Mouse (Mus musculus) kidney, postnatal 0 days (tissue): ENCODE data around the gene Wwp2. TPM values are rescaled to one million over a fixed set of nuclear protein-coding genes. Genes with fewer than 3 reads are reported as not detected.

ENCODE experiments used
- ATAC-seq: fragments of 200-750 bp; cut with Nextera tagmentation; replicated peaks from 2 replicates; pipeline ENCODE4 v1.8.0; 2017; ENCODE audit warnings: low read depth, moderate number of reproducible peaks, moderate TSS enrichment, moderate library complexity; ENCODE audit not compliant: low FRiP score
- DNase-seq: peaks from one replicate; pipeline ENCODE4 v3.0.0-alpha.2; 2016; ENCODE audit warnings: low spot score
- H3K27ac ChIP-seq: fragments of 300-500 bp; sonication (generic); 2 replicates; pipeline ENCODE4 v1.5.1; 2014; ENCODE audit warnings: mild to moderate bottlenecking
- H3K27me3 ChIP-seq: fragments of 300-500 bp; sonication (generic); 2 replicates; pipeline ENCODE4 v1.6.1; 2014; ENCODE audit warnings: low read length, mixed read lengths; ENCODE audit not compliant: insufficient read depth
- H3K36me3 ChIP-seq: fragments of 300-500 bp; sonication (generic); 2 replicates; pipeline ENCODE4 v1.6.1; 2014; ENCODE audit warnings: low read length, mixed read lengths; ENCODE audit not compliant: insufficient read depth
- H3K4me1 ChIP-seq: fragments of 300-500 bp; sonication (generic); replicated peaks from 2 replicates; pipeline ENCODE4 v1.6.1; 2014; ENCODE audit warnings: antibody characterized with exemption, low read length, mixed read lengths; ENCODE audit not compliant: insufficient read depth
- H3K4me2 ChIP-seq: fragments of 300-500 bp; sonication (generic); 2 replicates; pipeline ENCODE4 v1.6.1; 2014; ENCODE audit warnings: mild to moderate bottlenecking, low read length, moderate library complexity, mixed read lengths
- H3K4me3 ChIP-seq: fragments of 300-500 bp; sonication (generic); replicated peaks from 2 replicates; pipeline ENCODE4 v1.5.1; 2014; ENCODE audit warnings: low read depth, low read length
- H3K9ac ChIP-seq: fragments of 300-500 bp; sonication (generic); 2 replicates; pipeline ENCODE4 v1.6.1; 2014; ENCODE audit warnings: low read depth, low read length
- H3K9me3 ChIP-seq: fragments of 300-500 bp; sonication (generic); replicated peaks from 2 replicates; pipeline ENCODE4 v1.6.1; 2016; ENCODE audit warnings: low read length, inconsistent platforms, mixed read lengths
- CTCF ChIP-seq: IDR thresholded peaks from 2 replicates; pipeline ENCODE4 v1.5.1; 2016; ENCODE audit warnings: antibody characterized with exemption, low read depth, mild to moderate bottlenecking, moderate library complexity
- WGBS: fragments of 180-500 bp; shearing (Covaris S2); extraction: QIAGEN DNeasy Blood & Tissue Kit; methylation state at CpG from one replicate; pipeline ENCODE4 v1.1.7; 2014; 5-methylcytosine and 5-hydroxymethylcytosine counted together
- polyA plus RNA-seq: library from polyadenylated mRNA; unstranded; fragments of >200 nt; fragmentation: Nextera tagmentation; extraction: Ambion mirVana; gene quantifications from 2 replicates; pipeline ENCODE4 v1.2.1, GENCODE M21; 2015

The Wwp2 gene
- polyA plus RNA-seq, 1 experiment from 2014 or later = 38.9 TPM

DNA sequence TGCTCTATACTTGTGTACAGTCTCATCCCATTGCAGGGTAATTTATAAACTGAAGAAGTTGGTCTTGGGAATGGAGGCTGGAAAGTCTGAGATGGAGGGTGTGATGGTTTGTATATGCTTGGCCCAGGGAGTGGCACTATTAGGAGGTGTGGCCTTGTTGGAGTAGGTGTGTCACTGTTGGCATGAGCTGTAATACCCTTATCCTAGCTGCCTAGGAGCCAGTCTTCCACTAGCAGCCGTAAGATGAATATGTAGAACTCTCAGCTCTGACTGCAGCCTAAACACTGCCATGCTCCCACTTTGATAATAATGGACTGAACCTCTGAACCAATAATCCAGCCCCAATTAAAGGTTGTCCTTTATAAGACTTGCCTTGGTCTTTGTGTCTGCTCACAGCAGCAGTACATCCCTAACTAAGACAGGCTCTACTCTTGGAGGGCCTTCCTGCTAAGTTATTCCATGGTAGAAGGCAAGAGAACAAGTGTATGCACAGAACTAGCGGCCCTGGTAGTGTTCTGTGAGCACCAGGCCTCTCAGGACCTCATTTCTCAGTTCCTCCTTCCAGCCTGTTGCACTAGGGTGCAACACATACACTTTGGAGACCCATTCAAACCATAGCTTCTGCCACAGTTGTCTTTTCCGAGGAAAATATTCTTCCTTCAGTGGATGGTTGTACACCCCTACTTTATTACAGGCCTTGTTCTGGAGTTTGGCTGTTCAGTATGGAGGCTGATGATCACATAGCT, 3.9 kb downstream of the Wwp2 start:
- Histone ChIP-seq H3K36me3 (no peaks in the 10 kb centered on the region), H3K9me3 (no peaks in the 10 kb centered on the region), H3K27me3 (no peaks in the 10 kb centered on the region), H3K27ac (no peak overlapping the region), H3K4me1 (0 out of 2 replicates have a peak, but pooled peaks cover 3% of the 10 kb centered on the region), H3K4me2 (no peak overlapping the region), H3K4me3 (no peak overlapping the region), H3K9ac (no peak overlapping the region)
- DNase-seq (no peak), ATAC-seq (no peak)
- no peak for TF ChIP-seq CTCF
- WGBS = 95% methylated on average over 3 of the region's 3 CpGs

DNA sequence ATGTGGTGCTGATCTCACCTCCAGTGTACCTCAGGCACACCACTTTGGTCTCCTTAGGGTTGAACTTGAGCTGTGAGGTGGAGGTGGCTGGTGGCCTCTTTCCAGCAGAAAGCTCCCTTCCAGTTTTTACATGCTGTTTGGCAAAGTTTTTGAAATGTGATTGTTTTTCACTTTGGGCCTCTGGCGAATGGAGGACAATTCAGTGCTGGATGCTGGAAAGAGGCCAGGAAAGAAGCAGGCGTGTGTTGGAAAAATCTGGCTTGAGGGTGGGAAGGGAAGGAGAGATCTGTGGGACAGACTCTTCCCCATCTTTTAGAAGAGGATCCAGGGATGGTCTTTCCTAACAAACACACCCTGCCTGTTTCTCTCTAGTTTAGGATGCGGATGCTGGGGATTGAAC, 8.5 kb downstream of the Wwp2 start:
- Histone ChIP-seq H3K4me2 (no peak overlapping the region), H3K4me1 (0 out of 2 replicates have a peak, but pooled peaks cover 6% of the 10 kb centered on the region), H3K27me3 (no peaks in the 10 kb centered on the region), H3K9ac (no peak overlapping the region), H3K9me3 (no peaks in the 10 kb centered on the region), H3K4me3 (no peak overlapping the region), H3K36me3 (no peaks in the 10 kb centered on the region), H3K27ac (no peak overlapping the region)
- no peak for DNase-seq
- no peak for TF ChIP-seq CTCF
- 69% methylated on average over 3 of the region's 3 CpGs for whole genome bisulfite sequencing
- no peak for ATAC-seq

DNA sequence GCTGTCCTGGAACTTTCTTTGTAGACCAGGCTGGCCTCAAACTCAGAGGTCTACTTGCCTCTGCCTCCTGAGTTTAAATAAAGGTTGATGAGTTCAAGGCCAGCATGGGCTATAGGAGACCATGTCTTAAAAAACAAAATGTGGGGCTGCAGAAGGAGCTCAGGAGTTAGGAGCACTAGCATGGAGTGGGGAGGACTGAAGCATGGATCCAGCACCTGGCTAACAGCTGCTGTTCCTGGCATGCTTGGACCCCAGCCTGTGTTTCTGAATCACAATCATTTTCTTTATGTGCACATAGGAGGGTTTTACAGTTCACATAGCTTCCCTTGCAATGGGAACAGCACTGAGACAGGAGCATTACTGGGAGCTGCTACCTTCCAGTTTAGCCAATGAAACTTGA, 11.5 kb downstream of the Wwp2 start:
- H3K4me3 ChIP-seq = no peak overlapping the region
- H3K4me2 ChIP-seq = no peak overlapping the region
- ATAC-seq (no peak), DNase-seq (no peak)
- H3K9me3 ChIP-seq = no peaks in the 10 kb centered on the region
- H3K27me3 ChIP-seq = no peaks in the 10 kb centered on the region
- TF ChIP-seq CTCF = no peak
- 0 out of 2 replicates have a peak, but pooled peaks cover 6% of the 10 kb centered on the region for H3K4me1 ChIP-seq
- H3K27ac ChIP-seq = no peak overlapping the region
- H3K36me3 ChIP-seq = no peaks in the 10 kb centered on the region
- no peak overlapping the region for H3K9ac ChIP-seq

DNA sequence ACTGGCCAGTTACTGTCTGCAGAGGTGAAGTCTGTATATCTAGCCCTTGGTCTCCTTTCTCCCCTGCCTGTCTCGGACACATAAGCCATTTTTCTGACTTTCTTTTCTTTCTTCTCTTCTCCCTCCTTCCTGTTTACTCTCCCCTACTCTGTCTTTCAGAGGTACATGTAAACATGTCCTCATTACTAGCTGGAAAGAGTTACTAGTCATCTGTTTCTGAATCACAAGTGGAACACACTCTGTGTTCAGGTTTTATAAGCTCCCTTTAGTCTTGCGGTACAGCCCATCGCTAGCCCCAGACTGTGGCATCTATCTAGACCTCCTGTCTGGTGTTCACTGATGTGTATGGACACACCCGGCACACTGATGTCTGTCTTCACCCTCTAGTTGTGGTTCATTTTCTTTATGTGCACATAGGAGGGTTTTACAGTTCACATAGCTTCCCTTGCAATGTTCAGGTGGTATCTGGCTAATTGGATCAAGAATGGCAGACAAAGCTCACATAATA, 12.3 kb downstream of the Wwp2 start:
- DNase-seq = no peak
- no peak overlapping the region for H3K4me3 ChIP-seq

DNA sequence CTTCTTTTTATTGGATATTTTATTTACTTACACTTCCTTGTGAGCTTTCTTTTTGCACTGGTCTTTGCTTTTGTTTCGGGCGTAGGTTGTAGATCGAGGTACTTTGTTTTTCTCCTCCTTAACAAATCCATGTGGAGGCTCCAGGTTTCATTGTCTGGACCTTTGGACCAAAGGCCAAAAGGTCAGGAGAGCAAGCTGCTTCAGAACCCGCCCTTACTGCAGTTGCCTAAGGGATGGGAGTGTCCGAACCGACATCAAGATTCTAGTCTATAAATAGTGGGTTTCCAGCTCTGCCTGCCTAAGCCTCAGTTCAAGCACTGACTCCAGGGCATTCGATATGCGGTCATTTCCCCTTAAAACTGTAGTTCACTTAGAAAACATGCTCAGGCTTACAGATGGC, 13.0 kb downstream of the Wwp2 start:
- no peak overlapping the region for H3K27ac ChIP-seq
- 42% methylated on average over 8 of the region's 8 CpGs for WGBS

More for the DNA sequence above, 12.3 kb downstream of the Wwp2 start:
- H3K9me3 ChIP-seq = no peaks in the 10 kb centered on the region
- no peak overlapping the region for H3K4me2 ChIP-seq
- H3K4me1 ChIP-seq = 0 out of 2 replicates have a peak, but pooled peaks cover 6% of the 10 kb centered on the region
- WGBS = 75% methylated on average over 4 of the region's 4 CpGs
- 0 out of 2 replicates have a peak, but pooled peaks cover 3% of the 10 kb centered on the region for H3K36me3 ChIP-seq
- TF ChIP-seq CTCF = no peak
- no peak for ATAC-seq
- no peaks in the 10 kb centered on the region for H3K27me3 ChIP-seq
- H3K27ac ChIP-seq = no peak overlapping the region
- no peak overlapping the region for H3K9ac ChIP-seq

DNA sequence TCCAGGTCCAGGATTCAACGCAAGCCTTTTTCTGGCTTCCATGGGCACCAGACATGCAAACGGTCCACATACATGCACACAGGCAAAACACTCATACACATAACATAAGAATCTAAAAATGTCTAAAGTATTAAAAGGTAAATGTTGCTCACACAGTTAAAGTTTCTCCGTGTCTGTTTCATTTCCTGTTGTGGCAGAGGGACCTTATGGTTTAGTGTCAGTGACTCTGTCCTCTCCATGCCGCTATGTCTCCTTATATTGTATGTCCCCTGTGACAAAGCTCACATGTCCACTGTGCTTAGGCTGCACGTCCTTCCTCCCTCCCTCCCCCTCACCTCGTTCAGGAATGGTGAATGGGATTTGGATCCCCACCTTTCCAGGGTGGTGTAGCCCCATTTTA, 13.5 kb downstream of the Wwp2 start:
- no peak for ATAC-seq
- no peak for TF ChIP-seq CTCF

More for the DNA sequence above, 13.0 kb downstream of the Wwp2 start:
- 0 out of 2 replicates have a peak, but pooled peaks cover 6% of the 10 kb centered on the region for H3K4me1 ChIP-seq
- ATAC-seq (no peak), DNase-seq (peak; percentile 14)
- H3K4me3 ChIP-seq = no peak overlapping the region
- no peaks in the 10 kb centered on the region for H3K27me3 ChIP-seq
- no peaks in the 10 kb centered on the region for H3K9me3 ChIP-seq
- no peak overlapping the region for H3K9ac ChIP-seq
- H3K4me2 ChIP-seq = no peak overlapping the region
- no peak for TF ChIP-seq CTCF
- H3K36me3 ChIP-seq = 0 out of 2 replicates have a peak, but pooled peaks cover 9% of the 10 kb centered on the region

More for the DNA sequence above, 13.5 kb downstream of the Wwp2 start:
- no peak overlapping the region for H3K4me3 ChIP-seq
- no peak overlapping the region for H3K9ac ChIP-seq
- 0 out of 2 replicates have a peak, but pooled peaks cover 9% of the 10 kb centered on the region for H3K36me3 ChIP-seq
- no peak overlapping the region for H3K4me2 ChIP-seq
- no peaks in the 10 kb centered on the region for H3K9me3 ChIP-seq
- H3K27ac ChIP-seq = no peak overlapping the region
- 59% methylated on average over 6 of the region's 6 CpGs for WGBS
- H3K27me3 ChIP-seq = no peaks in the 10 kb centered on the region
- 0 out of 2 replicates have a peak, but pooled peaks cover 3% of the 10 kb centered on the region for H3K4me1 ChIP-seq
- no peak for DNase-seq
